Mouse (Mus musculus) liver, embryonic 12.5 days (tissue): ENCODE results near the gene Wnt5a. TPM values are rescaled to one million over a fixed set of nuclear protein-coding genes. Genes with fewer than 3 reads are reported as not detected.

Source experiments
- ATAC-seq: fragments of 200-750 bp; cut with Nextera tagmentation; 2 replicates; pipeline ENCODE4 v1.8.0; 2017; ENCODE audit warnings: moderate number of reproducible peaks, mild to moderate bottlenecking, moderate library complexity
- H3K27ac ChIP-seq: fragments of 300-500 bp; sonication (generic); 2 replicates; pipeline ENCODE4 v1.5.1; 2016; ENCODE audit warnings: mild to moderate bottlenecking
- H3K27me3 ChIP-seq: fragments of 300-500 bp; sonication (generic); replicated peaks from 2 replicates; pipeline ENCODE4 v1.6.1; 2016; ENCODE audit warnings: mild to moderate bottlenecking, moderate library complexity
- H3K36me3 ChIP-seq: fragments of 300-500 bp; sonication (generic); 2 replicates; pipeline ENCODE4 v1.6.1; 2016; ENCODE audit warnings: mild to moderate bottlenecking, moderate library complexity
- H3K4me1 ChIP-seq: fragments of 300-500 bp; sonication (generic); 2 replicates; pipeline ENCODE4 v1.6.1; 2016
- H3K4me2 ChIP-seq: fragments of 300-500 bp; sonication (generic); 2 replicates; pipeline ENCODE4 v1.6.1; 2016; ENCODE audit warnings: mild to moderate bottlenecking, moderate library complexity
- H3K4me3 ChIP-seq: fragments of 300-500 bp; sonication (generic); 2 replicates; pipeline ENCODE4 v1.5.1; 2016; ENCODE audit warnings: mild to moderate bottlenecking, moderate library complexity
- H3K9ac ChIP-seq: fragments of 300-500 bp; sonication (generic); 2 replicates; pipeline ENCODE4 v1.6.1; 2016; ENCODE audit warnings: mild to moderate bottlenecking, moderate library complexity
- H3K9me3 ChIP-seq: fragments of 300-500 bp; sonication (generic); replicated peaks from 2 replicates; pipeline ENCODE4 v1.6.1; 2016; ENCODE audit warnings: mild to moderate bottlenecking, moderate library complexity
- WGBS: fragments of 180-500 bp; shearing (Covaris S2); methylation state at CpG from one replicate; pipeline ENCODE4 v1.1.7; 2016; ENCODE audit not compliant: insufficient replicate concordance; 5-methylcytosine and 5-hydroxymethylcytosine counted together
- polyA plus RNA-seq: library from polyadenylated mRNA; unstranded; fragments of >200 nt; fragmentation: Nextera tagmentation; extraction: Ambion mirVana; gene quantifications from 2 replicates; pipeline ENCODE4 v1.2.1, GENCODE M21; 2016

The Wnt5a gene
- polyA plus RNA-seq, 1 experiment from 2014 or later: 0.57 TPM

GRCm38 (mm10) chr14:28533876-28534275, 29.3 kb downstream of the Wnt5a start:
- Histone ChIP-seq H3K4me1 (no peaks in the 10 kb centered on the region), H3K27me3 (no peaks in the 10 kb centered on the region), H3K27ac (no peak overlapping the region), H3K4me2 (no peak overlapping the region), H3K36me3 (no peaks in the 10 kb centered on the region), H3K9me3 (no peaks in the 10 kb centered on the region), H3K9ac (no peak overlapping the region), H3K4me3 (no peak overlapping the region)
- 51% methylated on average over 2 of the region's 2 CpGs for WGBS
- no peak for ATAC-seq

GRCm38 (mm10) chr14:28535814-28536213, 31.3 kb downstream of the Wnt5a start:
- Histone ChIP-seq H3K9me3 (no peaks in the 10 kb centered on the region), H3K27ac (no peak overlapping the region), H3K4me2 (no peak overlapping the region), H3K4me3 (no peak overlapping the region), H3K36me3 (no peaks in the 10 kb centered on the region), H3K27me3 (no peaks in the 10 kb centered on the region), H3K4me1 (no peaks in the 10 kb centered on the region), H3K9ac (no peak overlapping the region)
- ATAC-seq: no peak
- WGBS: 62% methylated on average over 4 of the region's 4 CpGs

GRCm38 (mm10) chr14:28539577-28539976, 35.0 kb downstream of the Wnt5a start:
- WGBS: 62% methylated on average over 6 of the region's 6 CpGs
- no peak for ATAC-seq
- Histone ChIP-seq H3K9me3 (no peaks in the 10 kb centered on the region), H3K9ac (no peak overlapping the region), H3K36me3 (no peaks in the 10 kb centered on the region), H3K4me2 (no peak overlapping the region), H3K4me3 (no peak overlapping the region), H3K4me1 (no peaks in the 10 kb centered on the region), H3K27ac (no peak overlapping the region), H3K27me3 (no peaks in the 10 kb centered on the region)

GRCm38 (mm10) chr14:28542117-28542741, 37.7 kb downstream of the Wnt5a start:
- H3K36me3 ChIP-seq: no peaks in the 10 kb centered on the region
- no peaks in the 10 kb centered on the region for H3K9me3 ChIP-seq
- H3K9ac ChIP-seq: no peak overlapping the region
- no peak overlapping the region for H3K4me2 ChIP-seq
- H3K27ac ChIP-seq: no peak overlapping the region
- 48% methylated on average over 4 of the region's 4 CpGs for WGBS
- ATAC-seq: no peak
- H3K27me3 ChIP-seq: no peaks in the 10 kb centered on the region
- H3K4me3 ChIP-seq: no peak overlapping the region
- no peaks in the 10 kb centered on the region for H3K4me1 ChIP-seq

GRCm38 (mm10) chr14:28561861-28562260, 57.3 kb downstream of the Wnt5a start:
- Histone ChIP-seq H3K9ac (no peak overlapping the region), H3K27me3 (no peaks in the 10 kb centered on the region), H3K4me3 (no peak overlapping the region), H3K4me2 (no peak overlapping the region), H3K36me3 (no peaks in the 10 kb centered on the region), H3K27ac (no peak overlapping the region), H3K4me1 (no peaks in the 10 kb centered on the region), H3K9me3 (no peaks in the 10 kb centered on the region)
- 50% methylated on average over 6 of the region's 6 CpGs for WGBS
- no peak for ATAC-seq
